Mouse (Mus musculus): ENCODE results near the gene Kcnq4. TPM values are rescaled to one million over a fixed set of nuclear protein-coding genes. Genes with fewer than 3 reads are reported as not detected.

Gene Kcnq4
- polyA plus RNA-seq, 1 experiment from 2014 or later: 6.9 TPM

GRCm38 (mm10) chr4:120683278-120683997, 65.0 kb downstream of the Kcnq4 start:
- 64% methylated on average over 9 of the region's 9 CpGs for WGBS
- 0 out of 2 replicates have a peak, but pooled peaks cover 6% of the 10 kb centered on the region for H3K27me3 ChIP-seq (ENCODE audit: low read depth, poor library complexity, severe bottlenecking)
- no peaks in the 10 kb centered on the region for H3K4me1 ChIP-seq
- no peak overlapping the region for H3K4me3 ChIP-seq
- no peaks in the 10 kb centered on the region for H3K36me3 ChIP-seq
- H3K27ac ChIP-seq: no peak overlapping the region
- no peaks in the 10 kb centered on the region for H3K9me3 ChIP-seq (replicated peaks)
- no peak for DNase-seq (ENCODE audit: low spot score)

GRCm38 (mm10) chr4:120682168-120682567, 66.2 kb downstream of the Kcnq4 start:
- H3K4me3 ChIP-seq: no peak overlapping the region
- no peaks in the 10 kb centered on the region for H3K4me1 ChIP-seq
- H3K9me3 ChIP-seq (replicated peaks): no peaks in the 10 kb centered on the region
- peak; percentile 66 for DNase-seq (ENCODE audit: low spot score)
- 33% methylated on average over 10 of the region's 10 CpGs for WGBS
- H3K27ac ChIP-seq: no peak overlapping the region
- 0 out of 2 replicates have a peak, but pooled peaks cover 6% of the 10 kb centered on the region for H3K27me3 ChIP-seq (ENCODE audit: low read depth, poor library complexity, severe bottlenecking)
- no peaks in the 10 kb centered on the region for H3K36me3 ChIP-seq

- no peaks in the 10 kb centered on the region for H3K36me3 ChIP-seq
- H3K9me3 ChIP-seq (replicated peaks): no peaks in the 10 kb centered on the region
- no peaks in the 10 kb centered on the region for H3K4me1 ChIP-seq
- no peak overlapping the region for H3K27ac ChIP-seq
- 0 out of 2 replicates have a peak, but pooled peaks cover 6% of the 10 kb centered on the region for H3K27me3 ChIP-seq (ENCODE audit: low read depth, poor library complexity, severe bottlenecking)
- DNase-seq (ENCODE audit: low spot score): peak; percentile 45
- WGBS: 59% methylated on average over 7 of the region's 7 CpGs
- H3K4me3 ChIP-seq: no peak overlapping the region
These were observed 67.5 kb downstream of the Kcnq4 start for GRCm38 (mm10) chr4:120680953-120681352.

GRCm38 (mm10) chr4:120675640-120676039, 72.8 kb downstream of the Kcnq4 start:
- 62% methylated on average over 2 of the region's 2 CpGs for WGBS
- no peak overlapping the region for H3K27ac ChIP-seq

GRCm38 (mm10) chr4:120674775-120675451, 73.5 kb downstream of the Kcnq4 start:
- DNase-seq (ENCODE audit: low spot score): no peak
- no peaks in the 10 kb centered on the region for H3K36me3 ChIP-seq
- H3K4me3 ChIP-seq: no peak overlapping the region
- WGBS: 81% methylated on average over 8 of the region's 8 CpGs
- H3K9me3 ChIP-seq (replicated peaks): no peaks in the 10 kb centered on the region
- H3K4me1 ChIP-seq: no peaks in the 10 kb centered on the region
- H3K27ac ChIP-seq: no peak overlapping the region
- peaks cover 27% of the 10 kb centered on the region for H3K27me3 ChIP-seq (ENCODE audit: low read depth, poor library complexity, severe bottlenecking)

More at GRCm38 (mm10) chr4:120675640-120676039, 72.8 kb downstream of the Kcnq4 start:
- H3K4me1 ChIP-seq: no peaks in the 10 kb centered on the region
- H3K9me3 ChIP-seq (replicated peaks): no peaks in the 10 kb centered on the region
- DNase-seq (ENCODE audit: low spot score): no peak
- H3K27me3 ChIP-seq (ENCODE audit: low read depth, poor library complexity, severe bottlenecking): peaks cover 22% of the 10 kb centered on the region
- no peaks in the 10 kb centered on the region for H3K36me3 ChIP-seq
- H3K4me3 ChIP-seq: no peak overlapping the region

GRCm38 (mm10) chr4:120673606-120674005, 74.8 kb downstream of the Kcnq4 start:
- Histone ChIP-seq H3K27me3 (ENCODE audit: low read depth, poor library complexity, severe bottlenecking) (peaks cover 40% of the 10 kb centered on the region), H3K36me3 (no peaks in the 10 kb centered on the region), H3K27ac (no peak overlapping the region), H3K4me1 (no peaks in the 10 kb centered on the region), H3K9me3 (replicated peaks) (no peaks in the 10 kb centered on the region), H3K4me3 (no peak overlapping the region)
- DNase-seq (ENCODE audit: low spot score): no peak
- 88% methylated on average over 3 of the region's 3 CpGs for WGBS

- Histone ChIP-seq H3K27me3 (ENCODE audit: low read depth, poor library complexity, severe bottlenecking) (peaks cover 66% of the 10 kb centered on the region), H3K36me3 (no peaks in the 10 kb centered on the region), H3K9me3 (replicated peaks) (no peaks in the 10 kb centered on the region), H3K27ac (no peak overlapping the region), H3K4me1 (peaks cover 17% of the 10 kb centered on the region), H3K4me3 (no peak overlapping the region)
- DNase-seq (ENCODE audit: low spot score): no peak
- 66% methylated on average over 12 of the region's 12 CpGs for WGBS
These were observed 77.4 kb downstream of the Kcnq4 start for GRCm38 (mm10) chr4:120671046-120671445.

GRCm38 (mm10) chr4:120669585-120669984, 78.8 kb downstream of the Kcnq4 start:
- Histone ChIP-seq H3K4me3 (no peak overlapping the region), H3K4me1 (peaks cover 29% of the 10 kb centered on the region), H3K27ac (no peak overlapping the region), H3K9me3 (replicated peaks) (no peaks in the 10 kb centered on the region), H3K36me3 (no peaks in the 10 kb centered on the region), H3K27me3 (ENCODE audit: low read depth, poor library complexity, severe bottlenecking) (peaks cover 77% of the 10 kb centered on the region)
- WGBS: 73% methylated on average over 5 of the region's 5 CpGs
- no peak for DNase-seq (ENCODE audit: low spot score)

GRCm38 (mm10) chr4:120668551-120668950, 79.9 kb downstream of the Kcnq4 start:
- no peak for DNase-seq (ENCODE audit: low spot score)
- 88% methylated on average over 4 of the region's 4 CpGs for WGBS
- H3K9me3 ChIP-seq (replicated peaks): no peaks in the 10 kb centered on the region
- no peaks in the 10 kb centered on the region for H3K36me3 ChIP-seq
- no peak overlapping the region for H3K4me3 ChIP-seq
- peaks cover 77% of the 10 kb centered on the region for H3K27me3 ChIP-seq (ENCODE audit: low read depth, poor library complexity, severe bottlenecking)
- no peak overlapping the region for H3K27ac ChIP-seq
- peaks cover 29% of the 10 kb centered on the region for H3K4me1 ChIP-seq

- peak overlapping the region; percentile 63 for H3K4me3 ChIP-seq
- DNase-seq (ENCODE audit: low spot score): no peak
- peaks cover 29% of the 10 kb centered on the region for H3K4me1 ChIP-seq
- H3K9me3 ChIP-seq (replicated peaks): no peaks in the 10 kb centered on the region
- H3K36me3 ChIP-seq: no peaks in the 10 kb centered on the region
- WGBS: 13% methylated on average over 10 of the region's 10 CpGs
- H3K27ac ChIP-seq: no peak overlapping the region; the same call in 1 of the 2 replicates
- peaks cover 72% of the 10 kb centered on the region for H3K27me3 ChIP-seq (ENCODE audit: low read depth, poor library complexity, severe bottlenecking)
These were observed 80.9 kb downstream of the Kcnq4 start for GRCm38 (mm10) chr4:120667555-120667954.

GRCm38 (mm10) chr4:120667045-120667501, 81.3 kb downstream of the Kcnq4 start:
- Histone ChIP-seq H3K36me3 (no peaks in the 10 kb centered on the region), H3K4me3 (peak overlapping the region; percentile 63), H3K9me3 (replicated peaks) (no peaks in the 10 kb centered on the region), H3K27ac (peak overlapping the region; percentile 42), H3K27me3 (ENCODE audit: low read depth, poor library complexity, severe bottlenecking) (peaks cover 69% of the 10 kb centered on the region), H3K4me1 (peaks cover 29% of the 10 kb centered on the region)
- WGBS: under 1% methylated on average over 50 of the region's 50 CpGs
- peak; percentile 72 for DNase-seq (ENCODE audit: low spot score)

GRCm38 (mm10) chr4:120666358-120667024, 81.9 kb downstream of the Kcnq4 start, which contains the start of gene Cited4:
TSS of gene Cited4 (plus strand) at chr4:120666572.
- Histone ChIP-seq H3K27me3 (ENCODE audit: low read depth, poor library complexity, severe bottlenecking) (peaks cover 63% of the 10 kb centered on the region), H3K4me1 (peaks cover 29% of the 10 kb centered on the region), H3K4me3 (peak within 1 kb of the TSS; percentile 63), H3K27ac (peak within 1 kb of the TSS; percentile 42), H3K9me3 (replicated peaks) (no peaks in the 10 kb centered on the region), H3K36me3 (no peaks in the 10 kb centered on the region)
- WGBS: 1% methylated on average over 50 of the region's 50 CpGs
- peak; percentile 89 for DNase-seq (ENCODE audit: low spot score)

- no peak overlapping the region for H3K27ac ChIP-seq
- H3K9me3 ChIP-seq (replicated peaks): no peaks in the 10 kb centered on the region
- no peak for DNase-seq (ENCODE audit: low spot score)
- H3K36me3 ChIP-seq: no peaks in the 10 kb centered on the region
- 30% methylated on average over 7 of the region's 7 CpGs for WGBS
- peaks cover 29% of the 10 kb centered on the region for H3K4me1 ChIP-seq
- H3K4me3 ChIP-seq: no peak overlapping the region
- peaks cover 56% of the 10 kb centered on the region for H3K27me3 ChIP-seq (ENCODE audit: low read depth, poor library complexity, severe bottlenecking)
These were observed 82.6 kb downstream of the Kcnq4 start for GRCm38 (mm10) chr4:120665782-120666181.
